8 mouse cellular contexts compared by ENCODE assay signal in the genomic region with DNA sequence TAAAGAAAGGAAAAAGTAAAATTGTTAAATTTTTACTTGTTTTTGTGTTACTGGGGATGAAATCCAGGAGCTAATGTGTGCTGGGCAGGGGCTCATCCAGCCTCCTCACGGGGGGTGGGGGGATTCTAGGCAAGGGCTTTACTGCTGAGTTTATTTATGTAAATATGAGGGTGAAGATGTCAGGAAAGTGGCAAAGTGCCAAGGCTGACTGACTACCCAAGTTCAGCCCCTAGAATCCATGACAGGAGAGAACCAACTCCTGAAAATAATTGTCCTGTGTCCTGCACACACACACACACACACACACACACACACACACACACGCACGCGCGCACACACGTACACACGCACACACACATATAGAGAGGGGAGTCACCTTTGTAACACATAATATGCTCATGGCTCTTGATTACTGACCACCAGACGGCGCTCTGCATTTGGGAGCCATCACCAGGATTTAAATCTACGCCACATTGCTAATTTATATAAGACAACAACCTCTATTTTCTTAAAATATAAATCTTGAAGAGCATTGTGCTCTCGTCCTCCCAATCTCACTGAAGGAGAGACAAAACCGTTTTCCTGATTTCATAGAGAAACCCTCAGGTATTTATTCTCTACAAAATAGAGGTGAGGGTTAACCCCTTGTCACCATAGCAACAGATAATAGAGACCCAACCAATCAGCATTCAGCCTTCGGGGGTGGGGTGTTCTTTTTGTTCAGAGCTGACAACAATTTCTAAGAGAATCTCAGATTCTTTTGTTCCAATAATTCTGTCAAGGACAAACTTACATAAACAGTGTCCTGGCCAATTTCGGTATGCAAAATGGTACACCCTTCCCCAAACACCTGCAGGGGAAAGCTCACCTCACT. TPM values are rescaled to one million over a fixed set of nuclear protein-coding genes. Genes with fewer than 3 reads are reported as not detected.
DNase-seq lines count a peak whose midpoint lies in the region; ATAC-seq and TF ChIP-seq lines count a peak whose summit lies in the region.

No protein-coding gene starts in this region.

- no peaks in the 10 kb centered on the region for H3K36me3 ChIP-seq in ES-Bruce4 (ENCODE audit: control insufficient read depth, insufficient read depth, low read length, poor library complexity, severe bottlenecking)
- no peaks in the 10 kb centered on the region for H3K36me3 ChIP-seq in hindbrain, embryonic 11.5 days (ENCODE audit: control insufficient read depth, insufficient read depth, low read length)
- H3K36me3 ChIP-seq in lung, embryonic 16.5 days (ENCODE audit: control insufficient read depth, insufficient read depth, low read length), result no peaks in the 10 kb centered on the region

- H3K9ac ChIP-seq in ES-Bruce4 (ENCODE audit: low read depth, poor library complexity, severe bottlenecking), result no peak overlapping the region
- no peak overlapping the region for H3K9ac ChIP-seq in hindbrain, embryonic 11.5 days (ENCODE audit: low read depth, low read length)
- H3K9ac ChIP-seq in lung, embryonic 16.5 days (ENCODE audit: low read length), result no peak overlapping the region

- H3K27me3 ChIP-seq in ES-Bruce4 (ENCODE audit: control insufficient read depth, insufficient read depth, low read length, poor library complexity, severe bottlenecking), result no peaks in the 10 kb centered on the region
- no peaks in the 10 kb centered on the region for H3K27me3 ChIP-seq in cerebellum, adult 2 months (ENCODE audit: control insufficient read depth, insufficient read depth, low read length)
- H3K27me3 ChIP-seq in hindbrain, embryonic 11.5 days (ENCODE audit: control insufficient read depth, insufficient read depth, low read length), result no peaks in the 10 kb centered on the region
- H3K27me3 ChIP-seq in lung, embryonic 16.5 days (ENCODE audit: control insufficient read depth, insufficient read depth, low read depth, low read length), result no peaks in the 10 kb centered on the region

- H3K27ac ChIP-seq in ES-Bruce4 (ENCODE audit: insufficient read depth, low read length), result no peak overlapping the region
- no peak overlapping the region for H3K27ac ChIP-seq in cerebellum, adult 2 months (ENCODE audit: insufficient read depth, low read length)
- H3K27ac ChIP-seq in hindbrain, embryonic 11.5 days (ENCODE audit: low read depth, low read length), result no peak overlapping the region
- H3K27ac ChIP-seq in lung, embryonic 16.5 days (ENCODE audit: low read length), result no peak overlapping the region

- no peak for TF ChIP-seq EP300 in ES-Bruce4 (IDR thresholded peaks at IDR 0.05; ENCODE audit: insufficient read depth, low read depth, low read length)

- 21% methylated on average over 14 of the region's 14 CpGs for WGBS in cerebellum, adult 2 months
- 48% methylated on average over 14 of the region's 14 CpGs for WGBS in hindbrain, embryonic 11.5 days
- 38% methylated on average over 14 of the region's 14 CpGs for WGBS in lung, embryonic 16.5 days

- ATAC-seq in hindbrain, embryonic 11.5 days (ENCODE audit: low FRiP score), result peak; percentile 55
- peak; percentile 47 for ATAC-seq in lung, embryonic 16.5 days (ENCODE audit: low read depth)

- no peak overlapping the region for H3K4me2 ChIP-seq in hindbrain, embryonic 11.5 days (replicated peaks; ENCODE audit: low read depth, low read length)
- no peak overlapping the region for H3K4me2 ChIP-seq in lung, embryonic 16.5 days (ENCODE audit: low read depth, low read length)

- H3K4me3 ChIP-seq in ES-Bruce4 (ENCODE audit: low read depth, low read length), result no peak overlapping the region
- H3K4me3 ChIP-seq in cerebellum, adult 2 months (replicated peaks; ENCODE audit: insufficient read depth, low read depth, low read length), result no peak overlapping the region
- no peak overlapping the region for H3K4me3 ChIP-seq in hindbrain, embryonic 11.5 days (ENCODE audit: low read depth, low read length)
- H3K4me3 ChIP-seq in lung, embryonic 16.5 days (ENCODE audit: low read length), result no peak overlapping the region

- TF ChIP-seq CTCF in ES-Bruce4 (IDR thresholded peaks at IDR 0.05; ENCODE audit: low read depth, low read length), result peak; percentile 22
- peak; percentile 58; the same call in 1 of the 2 replicates for TF ChIP-seq CTCF in cerebellum, adult 2 months (IDR thresholded peaks at IDR 0.05; ENCODE audit: borderline replicate concordance, insufficient read depth, low read depth, low read length)

- peak; percentile 80 for DNase-seq in layer of hippocampus, adult 11-12 months (ENCODE audit: low spot score)
- DNase-seq in layer of hippocampus, adult 9-10 months (ENCODE audit: low spot score), result no peak
- DNase-seq in cerebellum, adult 2 months, result peak; percentile 73 to 77
- peak; percentile 74 for DNase-seq in hindbrain, embryonic 11.5 days (ENCODE audit: low spot score)
- peak; percentile 78 for DNase-seq in right cerebral cortex, postnatal 4 days
- DNase-seq in testis, postnatal 14 days (ENCODE audit: low spot score), result no peak

- no peaks in the 10 kb centered on the region for H3K9me3 ChIP-seq in ES-Bruce4 (replicated peaks; ENCODE audit: control insufficient read depth, insufficient read depth, low read length, poor library complexity, severe bottlenecking)
- H3K9me3 ChIP-seq in hindbrain, embryonic 11.5 days (ENCODE audit: control insufficient read depth, low read length), result no peaks in the 10 kb centered on the region
- H3K9me3 ChIP-seq in lung, embryonic 16.5 days (ENCODE audit: control insufficient read depth, low read length), result no peaks in the 10 kb centered on the region

- TF ChIP-seq POLR2A in ES-Bruce4 (IDR thresholded peaks at IDR 0.05; ENCODE audit: insufficient read depth, low read length), result no peak
- no peak for TF ChIP-seq POLR2A in cerebellum, adult 2 months (IDR thresholded peaks at IDR 0.05; ENCODE audit: borderline replicate concordance, insufficient read depth, low read length)

- H3K4me1 ChIP-seq in ES-Bruce4 (ENCODE audit: control insufficient read depth, insufficient read depth, low read length), result no peaks in the 10 kb centered on the region
- H3K4me1 ChIP-seq in cerebellum, adult 2 months (ENCODE audit: control insufficient read depth, insufficient read depth, low read length), result peaks cover under 1% of the 10 kb centered on the region; the same call in 1 of the 2 replicates
- H3K4me1 ChIP-seq in hindbrain, embryonic 11.5 days (replicated peaks; ENCODE audit: control insufficient read depth, insufficient read depth, low read length), result no peaks in the 10 kb centered on the region
- no peaks in the 10 kb centered on the region for H3K4me1 ChIP-seq in lung, embryonic 16.5 days (replicated peaks; ENCODE audit: control insufficient read depth, insufficient read depth, low read length)

RNA-seq across cellular contexts. Expression of gene Calm3, which starts 9.0 kb away (rescaled TPM):
- 358 and 368 TPM in 2 replicates for polyA plus RNA-seq in ES-Bruce4 (2011; ENCODE audit: insufficient read depth, insufficient read length, low read depth, missing spikeins)
- polyA plus RNA-seq in cerebellum, adult 2 months (2012; rRNA removed), result 1,355 and 1,504 TPM in 2 replicates
- 322 and 337 TPM in 2 replicates for polyA plus RNA-seq in hindbrain, embryonic 11.5 days (2014; fragmentation: Nextera tagmentation; extraction: Ambion mirVana)
- 116 and 118 TPM in 2 replicates for polyA plus RNA-seq in lung, embryonic 16.5 days (2015; fragmentation: Nextera tagmentation; extraction: Ambion mirVana)

RNA-seq across cellular contexts. Expression of gene Pnmal2, which starts 11.5 kb away (rescaled TPM):
- 1.5 and 1.6 TPM in 2 replicates for polyA plus RNA-seq in ES-Bruce4 (2011; ENCODE audit: insufficient read depth, insufficient read length, low read depth, missing spikeins)
- 135 and 136 TPM in 2 replicates for polyA plus RNA-seq in cerebellum, adult 2 months (2012; rRNA removed)
- polyA plus RNA-seq in hindbrain, embryonic 11.5 days (2014; fragmentation: Nextera tagmentation; extraction: Ambion mirVana), result 7.8 and 11.0 TPM in 2 replicates
- 5.1 and 5.5 TPM in 2 replicates for polyA plus RNA-seq in lung, embryonic 16.5 days (2015; fragmentation: Nextera tagmentation; extraction: Ambion mirVana)

RNA-seq across cellular contexts. Expression of gene Pnmal1, which starts 26.5 kb away (rescaled TPM):
- polyA plus RNA-seq in ES-Bruce4 (2011; ENCODE audit: insufficient read depth, insufficient read length, low read depth, missing spikeins), result not detected in 2 replicates
- 27.4 and 29.9 TPM in 2 replicates for polyA plus RNA-seq in cerebellum, adult 2 months (2012; rRNA removed)
- polyA plus RNA-seq in hindbrain, embryonic 11.5 days (2014; fragmentation: Nextera tagmentation; extraction: Ambion mirVana), result 17.6 and 19.5 TPM in 2 replicates
- polyA plus RNA-seq in lung, embryonic 16.5 days (2015; fragmentation: Nextera tagmentation; extraction: Ambion mirVana), result 0.20 and 0.49 TPM in 2 replicates

RNA-seq across cellular contexts. Expression of gene Ptgir, which starts 26.7 kb away (rescaled TPM):
- polyA plus RNA-seq in ES-Bruce4 (2011; ENCODE audit: insufficient read depth, insufficient read length, low read depth, missing spikeins), result not detected in 2 replicates
- 0.11 TPM in 2 replicates for polyA plus RNA-seq in cerebellum, adult 2 months (2012; rRNA removed)
- polyA plus RNA-seq in hindbrain, embryonic 11.5 days (2014; fragmentation: Nextera tagmentation; extraction: Ambion mirVana), result 0.56 and 0.81 TPM in 2 replicates
- 2.6 and 2.8 TPM in 2 replicates for polyA plus RNA-seq in lung, embryonic 16.5 days (2015; fragmentation: Nextera tagmentation; extraction: Ambion mirVana)

RNA-seq across cellular contexts. Expression of gene Gng8, which starts 41.4 kb away (rescaled TPM):
- 4.5 and 4.6 TPM in 2 replicates for polyA plus RNA-seq in ES-Bruce4 (2011; ENCODE audit: insufficient read depth, insufficient read length, low read depth, missing spikeins)
- polyA plus RNA-seq in cerebellum, adult 2 months (2012; rRNA removed), result 10.0 and 14.0 TPM in 2 replicates
- 9.0 and 11.0 TPM in 2 replicates for polyA plus RNA-seq in hindbrain, embryonic 11.5 days (2014; fragmentation: Nextera tagmentation; extraction: Ambion mirVana)
- polyA plus RNA-seq in lung, embryonic 16.5 days (2015; fragmentation: Nextera tagmentation; extraction: Ambion mirVana), result 12.9 and 13.0 TPM in 2 replicates

Comparison
In these comparisons a context has a peak if more than half of its experiments do, and no peak if none do; other contexts are left out.
1. DNase-seq: peak in layer of hippocampus, adult 11-12 months (single experiment), cerebellum, adult 2 months (2 of 2), hindbrain, embryonic 11.5 days (single experiment) and right cerebral cortex, postnatal 4 days (single experiment); none in layer of hippocampus, adult 9-10 months (single experiment) and testis, postnatal 14 days (single experiment).
2. RNA of gene Pnmal2, which starts 11.5 kb away (polyA plus RNA-seq): 135 to 136 TPM in cerebellum, adult 2 months; 7.8 to 11.0 TPM in hindbrain, embryonic 11.5 days, 5.1 to 5.5 TPM in lung, embryonic 16.5 days and 1.5 to 1.6 TPM in ES-Bruce4; every median in the first group is over 10 times any median in the second.
3. RNA of gene Pnmal1, which starts 26.5 kb away (polyA plus RNA-seq): 27.4 to 29.9 TPM in cerebellum, adult 2 months and 17.6 to 19.5 TPM in hindbrain, embryonic 11.5 days; 0.20 to 0.49 TPM in lung, embryonic 16.5 days and not detected in ES-Bruce4; every median in the first group is over 10 times any median in the second.